Mouse (Mus musculus) spleen, postnatal 14 days (tissue): ENCODE measurements around the gene 2810021J22Rik.

Experiments
- DNase-seq, 2 experiments: peaks; one replicate each; pipeline ENCODE4 v3.0.0; 2021 to 2022; ENCODE audit warnings: low spot score in 2 of 2

The 2810021J22Rik gene

DNA sequence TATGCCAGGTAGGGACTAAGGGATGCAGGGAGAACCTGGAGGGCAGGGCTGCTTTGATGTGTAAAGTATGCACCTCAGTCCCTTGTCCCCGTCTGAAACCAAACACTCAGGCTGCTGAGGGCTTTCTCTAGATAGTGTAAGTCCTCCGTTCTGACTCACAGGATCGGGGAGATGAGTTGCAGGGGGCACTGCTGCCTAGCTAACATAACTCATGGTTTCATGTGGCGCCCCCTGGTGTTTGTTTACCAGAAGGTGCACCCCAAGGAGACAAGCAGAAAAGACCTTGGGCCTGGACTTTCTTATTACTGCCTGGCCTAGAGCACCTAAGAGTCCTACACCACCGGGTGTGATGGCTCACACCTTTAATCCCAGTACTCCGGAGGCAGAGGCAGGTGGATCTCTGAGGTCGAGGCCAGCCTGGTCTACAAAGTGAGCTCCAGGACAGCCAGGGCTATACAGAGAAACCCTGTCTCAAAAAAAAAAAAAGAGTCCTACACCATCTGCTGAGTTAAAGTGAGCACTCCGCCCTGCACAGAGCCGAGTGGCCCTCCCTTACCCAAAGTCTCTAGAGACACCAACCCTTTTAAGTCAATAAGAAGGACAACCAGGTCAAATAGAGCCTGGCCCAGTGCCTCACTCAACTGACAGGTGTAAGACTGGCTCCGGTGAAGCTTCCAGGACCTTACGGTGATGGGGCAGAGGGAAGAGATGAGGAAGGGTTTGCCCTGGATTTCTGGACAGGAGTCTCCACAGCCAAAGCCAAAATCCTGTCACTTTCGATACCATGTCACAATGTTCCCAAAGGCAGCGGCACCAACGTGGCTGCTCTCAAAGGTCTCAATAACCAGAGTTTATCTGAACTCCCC, 50.1 kb downstream of the 2810021J22Rik start:
- DNase-seq = peak; percentile 68 to 82

DNA sequence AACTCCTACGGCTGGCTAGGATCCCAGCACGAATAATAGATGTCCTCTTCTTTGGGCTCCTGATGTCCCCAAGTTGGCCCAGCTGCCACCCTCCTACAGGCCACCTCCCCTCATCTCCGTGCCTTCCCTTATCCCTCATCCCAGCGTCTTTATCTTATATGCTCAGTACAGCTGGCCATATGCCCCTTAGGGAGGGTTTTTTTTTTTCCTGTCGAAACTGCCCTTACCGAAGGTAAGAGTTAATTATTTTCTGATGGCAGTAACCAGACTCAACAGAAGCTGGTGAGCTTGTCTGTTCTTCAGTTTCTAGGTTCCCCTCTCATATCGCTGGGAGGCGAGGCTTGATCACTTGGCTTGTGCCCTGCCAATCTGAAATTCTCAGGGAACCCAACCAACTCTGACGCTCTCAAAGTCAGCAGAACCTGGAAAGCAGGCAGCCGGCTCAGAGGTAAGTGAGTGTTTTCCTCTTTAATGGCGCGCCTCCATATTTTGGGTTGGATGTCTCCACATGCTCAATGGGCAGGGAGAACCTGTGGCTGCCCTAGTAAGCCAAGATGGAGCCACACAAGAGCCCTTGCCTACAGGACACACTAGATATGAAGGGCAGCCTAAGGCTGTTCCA, 50.8 kb downstream of the 2810021J22Rik start, which contains the start of gene Btnl10:
TSS of gene Btnl10 (plus strand) at position 164 of the 622 bp plus-strand sequence.
- DNase-seq = peak; percentile 44

DNA sequence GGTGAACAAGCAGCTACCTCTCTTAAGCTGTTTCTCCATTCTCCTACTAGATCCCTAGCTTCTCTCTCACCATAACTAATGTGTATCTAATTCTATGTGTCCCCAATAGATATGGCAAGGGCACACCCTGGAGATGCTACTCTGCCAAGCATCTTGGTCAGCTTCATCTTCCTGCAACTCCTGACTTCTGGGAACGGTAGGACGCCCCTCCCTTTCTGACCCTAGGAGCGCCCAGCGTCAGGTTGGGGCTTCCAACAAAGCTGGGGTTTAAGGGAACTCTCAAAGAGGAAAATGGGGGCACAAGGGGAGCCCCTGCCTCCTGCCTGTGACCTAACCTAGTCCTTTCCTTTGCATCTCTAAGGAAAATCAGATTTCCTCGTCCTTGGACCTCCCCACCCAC, 51.7 kb downstream of the 2810021J22Rik start:
- no peak for DNase-seq

DNA sequence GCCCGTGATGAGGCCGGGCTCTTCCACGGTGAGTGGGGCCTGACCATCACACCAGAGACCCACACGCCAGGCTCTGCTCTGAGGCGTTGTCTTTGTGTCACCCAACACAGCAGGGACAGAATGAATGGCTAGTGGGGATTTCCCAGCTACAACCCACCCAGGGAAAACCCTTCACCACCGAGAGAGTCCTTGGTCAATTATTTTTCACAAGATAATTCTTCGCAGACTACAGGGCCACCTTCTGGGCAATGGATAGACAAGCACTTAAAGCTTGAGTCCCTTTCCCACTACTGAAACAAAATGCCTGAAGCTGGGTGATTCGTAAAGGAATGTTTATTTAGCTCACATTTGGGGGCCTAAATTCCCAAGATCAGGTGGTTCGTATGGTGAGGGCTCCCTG, 55.4 kb downstream of the 2810021J22Rik start:
- DNase-seq = no peak

DNA sequence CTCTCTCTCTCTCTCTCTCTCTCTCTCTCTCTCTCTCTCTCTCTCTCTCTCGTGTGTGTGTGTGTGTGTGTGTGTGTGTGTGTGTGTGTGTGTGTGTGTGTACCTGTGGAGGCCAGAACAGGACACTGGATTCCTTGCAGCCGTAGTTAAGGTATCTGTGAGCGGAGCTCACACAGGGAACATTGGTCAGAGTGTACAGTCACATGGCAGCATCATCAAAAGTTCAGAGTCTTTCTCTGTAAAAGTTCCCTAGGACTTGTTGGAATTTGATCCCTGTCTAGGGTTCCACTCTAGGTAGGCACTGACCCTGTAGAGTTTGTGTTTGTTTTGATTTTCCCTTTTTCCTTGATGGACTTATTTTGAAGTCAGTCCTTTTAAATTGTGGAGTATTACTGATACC, 59.6 kb downstream of the 2810021J22Rik start:
- no peak for DNase-seq

DNA sequence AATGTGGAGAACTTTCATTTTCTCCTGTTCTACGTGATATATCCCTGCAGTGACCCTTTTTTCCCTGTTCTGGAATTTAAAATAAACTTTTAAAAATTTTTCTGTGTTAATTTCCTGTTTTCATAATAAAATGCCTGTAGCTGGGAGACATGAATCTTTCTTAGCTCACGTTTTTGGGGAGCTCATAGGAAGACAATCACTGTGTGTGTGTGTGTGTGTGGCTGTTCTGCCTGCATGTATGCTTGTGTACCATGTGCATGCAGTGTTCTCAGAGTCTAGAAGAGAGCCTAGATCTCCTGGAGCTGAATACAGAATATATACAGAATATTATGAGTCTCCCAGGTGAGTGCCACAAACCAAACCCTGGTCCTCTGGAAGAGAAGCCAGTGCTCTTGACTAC, 60.0 kb downstream of the 2810021J22Rik start:
- no peak for DNase-seq

DNA sequence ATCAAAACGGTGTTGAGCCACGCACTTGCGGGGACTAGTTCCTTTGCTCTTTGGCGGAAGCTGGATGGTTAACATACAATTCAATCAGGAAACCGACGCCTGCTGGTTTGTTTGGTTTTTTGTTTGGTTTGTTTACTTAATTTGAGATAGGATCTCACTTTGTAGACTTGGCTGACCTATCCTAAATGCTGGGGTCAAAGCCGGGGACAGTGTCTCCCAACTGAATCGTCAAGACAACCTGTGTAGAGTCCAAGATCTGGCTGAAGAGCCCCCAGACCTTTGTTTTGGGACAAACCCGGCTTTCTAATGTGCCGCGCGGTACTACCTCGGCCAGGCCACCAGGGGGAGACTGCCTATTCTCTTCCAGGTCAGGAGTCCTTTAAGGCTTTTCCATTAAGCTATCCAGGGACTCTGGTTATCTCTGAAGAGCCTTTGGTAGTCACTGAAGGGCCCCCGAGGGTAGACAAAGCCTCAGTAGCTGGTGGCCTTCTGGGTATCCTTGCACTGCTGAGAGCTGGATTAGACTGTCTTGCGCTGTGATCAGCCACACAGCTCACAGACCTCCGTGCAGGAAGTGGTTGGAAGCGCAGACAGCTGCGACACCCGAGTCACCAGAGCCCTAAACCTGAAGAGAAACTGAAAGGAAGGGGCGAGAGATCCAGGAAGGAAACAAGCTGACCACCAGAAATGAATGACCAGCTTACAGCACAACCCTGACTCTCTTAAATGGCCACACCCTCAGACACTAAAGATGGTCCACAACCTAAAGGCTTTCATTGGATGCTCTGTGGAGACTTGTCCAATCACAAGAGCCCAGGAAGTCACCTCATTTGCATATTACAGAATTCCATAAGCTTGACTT, 61.0 kb downstream of the 2810021J22Rik start:
- peak; percentile 48 to 62 for DNase-seq

DNA sequence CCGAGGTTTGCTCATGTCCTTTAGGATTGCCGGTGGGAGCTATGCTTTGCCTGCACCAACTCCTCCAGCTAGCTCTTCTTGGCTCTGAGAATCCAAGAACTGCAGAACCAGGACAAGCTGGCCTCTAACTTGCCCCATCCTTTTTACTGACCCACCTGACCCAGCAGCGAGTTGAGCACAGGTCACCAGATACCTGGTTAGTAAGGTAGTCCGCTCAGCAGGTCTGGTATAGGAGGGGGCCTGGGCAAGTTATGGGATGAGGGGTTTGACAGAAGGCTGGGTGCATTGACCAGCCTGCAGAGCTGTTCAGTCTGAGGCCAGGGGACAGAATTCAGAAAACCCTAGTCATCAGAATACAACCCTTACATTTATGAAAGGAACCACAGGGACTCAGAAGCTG, 62.0 kb downstream of the 2810021J22Rik start:
- no peak for DNase-seq

DNA sequence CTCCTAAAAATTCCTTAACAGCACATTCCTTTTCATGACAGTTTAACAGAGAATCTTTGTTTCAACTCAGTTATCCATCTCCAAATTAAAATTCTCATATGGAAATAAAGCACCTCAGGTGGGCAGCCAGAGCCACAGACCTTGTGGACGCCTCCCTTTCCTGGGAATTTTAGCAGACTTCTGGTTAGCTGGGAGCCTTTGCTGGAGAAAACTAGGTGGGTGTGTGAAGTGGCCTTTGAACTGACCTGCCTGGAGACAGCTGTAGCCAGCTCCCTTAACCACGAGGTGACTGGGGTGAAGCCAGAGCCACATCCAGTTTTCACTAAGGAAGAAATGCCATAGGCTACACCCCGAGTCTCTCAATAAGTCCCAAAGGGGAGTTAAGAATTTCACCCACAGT, 62.6 kb downstream of the 2810021J22Rik start:
- DNase-seq = no peak

DNA sequence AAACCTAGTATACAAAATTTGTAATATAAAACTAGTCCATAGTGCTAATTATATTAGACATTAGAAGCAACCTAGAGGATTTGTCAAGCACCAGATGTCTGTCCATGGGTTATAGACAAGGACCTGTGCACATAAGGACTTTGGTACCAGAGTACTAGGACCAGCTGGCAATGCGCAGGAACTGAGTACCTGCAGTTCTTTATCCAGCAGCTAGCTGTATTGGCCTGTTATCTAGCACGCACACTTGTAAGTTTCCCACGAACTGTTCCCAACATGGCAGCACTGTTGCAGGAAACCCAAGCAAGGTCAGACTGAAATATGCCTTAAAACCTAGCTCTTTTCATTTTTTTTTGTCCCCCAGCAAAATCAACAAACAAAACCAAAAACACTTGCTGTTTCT, 63.2 kb downstream of the 2810021J22Rik start:
- no peak for DNase-seq

DNA sequence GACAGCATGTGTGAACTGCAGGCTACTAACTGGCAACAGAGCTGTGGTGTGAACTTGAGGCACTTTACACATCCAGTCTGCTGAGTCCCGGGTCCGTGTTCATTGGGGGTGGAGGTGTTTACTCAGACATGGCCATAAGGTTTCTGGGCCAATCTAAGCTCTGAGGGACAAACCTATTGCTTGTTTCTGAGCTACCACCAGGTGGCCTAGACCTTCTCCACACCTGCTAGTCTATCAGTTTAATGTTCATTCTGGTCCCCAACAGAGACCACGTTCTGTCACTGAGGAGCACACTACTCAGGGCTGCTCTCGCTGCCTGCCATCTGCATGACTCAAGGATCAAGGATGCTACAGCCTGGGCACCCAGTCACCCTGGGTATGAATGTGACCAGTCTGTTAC, 64.6 kb downstream of the 2810021J22Rik start:
- no peak for DNase-seq
